Mouse (Mus musculus) gastrocnemius, adult 2 months (tissue): ENCODE data around the gene Fbxo3. TPM values are rescaled to one million over a fixed set of nuclear protein-coding genes. Genes with fewer than 3 reads are reported as not detected.
A peak's percentile ranks its signal among the peaks of the same experiment; 100 is the strongest.
"Not testable (repeated sequence)": the region's sequence is repeated elsewhere in the genome, so short reads cannot be mapped to it uniquely, and the experiment has no call there.

ENCODE experiments used
- DNase-seq: peaks from one replicate; pipeline ENCODE4 v3.0.0; 2022
- H3K27ac ChIP-seq: fragments of 200-600 bp; 2 replicates; pipeline ENCODE4 v1.8.1; 2022; ENCODE audit warnings: mild to moderate bottlenecking
- H3K4me3 ChIP-seq: fragments of 200-600 bp; 2 replicates; pipeline ENCODE4 v1.8.1; 2022; ENCODE audit warnings: mild to moderate bottlenecking, moderate library complexity
- CTCF ChIP-seq: fragments of 200-600 bp; IDR thresholded peaks from 2 replicates; pipeline ENCODE4 v1.8.1; 2022; ENCODE audit warnings: antibody characterized with exemption, mild to moderate bottlenecking, moderate library complexity
- intact Hi-C: fragments of 180-260 bp; cut with DNase I; formaldehyde crosslinking; loops from one replicate; pipeline ENCODE4 v1.15.1; 2025
- long read RNA-seq, 2 experiments: library from polyadenylated mRNA; stranded (forward); transcript quantifications; one replicate each; pipeline ENCODE4 v2.0.0; 2021
- total RNA-seq, 2 experiments: library from RNA; stranded (reverse); gene quantifications; 2 replicates each; pipeline ENCODE4 v1.2.3; 2021

Gene Fbxo3
- total RNA-seq, result 10 to 100 TPM; 47.5 to 53.9 TPM
- long read RNA-seq, experiment 1, full-length matches to known transcripts, result 98 of 143 reads
- long read RNA-seq, experiment 1, partial matches to known transcripts, result 2 of 143 reads
- long read RNA-seq, experiment 1, other reads (novel, unspliced or antisense), result 43 of 143 reads
- long read RNA-seq, experiment 2, full-length matches to known transcripts, result 99 of 144 reads
- long read RNA-seq, experiment 2, partial matches to known transcripts, result 7 of 144 reads
- long read RNA-seq, experiment 2, other reads (novel, unspliced or antisense), result 38 of 144 reads

- peak; percentile 67 for TF ChIP-seq CTCF
- intact Hi-C loops, result loop anchor here (10.0 kb wide), 1 partner anchor 1623 kb away; the partner anchor contains the start of gene Trim44
- peak within 1 kb of the TSS; percentile 90 for H3K4me3 ChIP-seq
- peak; percentile 91 for DNase-seq
- peak within 1 kb of the TSS; percentile 95 for H3K27ac ChIP-seq
Observed at GRCm38 (mm10) chr2:104027458-104028138, at the start of gene Fbxo3. Gene Fbxo3, plus strand, starts transcription at chr2:104027721.

GRCm38 (mm10) chr2:103982250-103982649 lies 45.3 kb upstream of the Fbxo3 start:
- TF ChIP-seq CTCF, result peak; percentile 99
- intact Hi-C loops, result loop anchor here (1.0 kb wide), 1 partner anchor 110 kb away; no protein-coding TSS in a partner anchor
- peak; percentile 86 for DNase-seq
- H3K27ac ChIP-seq, result no peak overlapping the region
- H3K4me3 ChIP-seq, result no peak overlapping the region

GRCm38 (mm10) chr2:103983146-103983545 lies 44.4 kb upstream of the Fbxo3 start:
- no peak overlapping the region for H3K4me3 ChIP-seq
- TF ChIP-seq CTCF, result no peak
- H3K27ac ChIP-seq, result no peak overlapping the region
- DNase-seq, result no peak
- intact Hi-C loops, result no loop called here

- DNase-seq, H3K4me3 ChIP-seq, intact Hi-C loops, H3K27ac ChIP-seq: not testable (repeated sequence)
Observed at GRCm38 (mm10) chr2:103987595-103987994, 39.9 kb upstream of the Fbxo3 start.

GRCm38 (mm10) chr2:103989724-103990123 lies 37.8 kb upstream of the Fbxo3 start:
- no peak overlapping the region for H3K27ac ChIP-seq
- DNase-seq, result no peak
- TF ChIP-seq CTCF, result no peak
- intact Hi-C loops, result no loop called here
- no peak overlapping the region for H3K4me3 ChIP-seq

- intact Hi-C loops, result no loop called here
- no peak overlapping the region for H3K27ac ChIP-seq
- no peak overlapping the region for H3K4me3 ChIP-seq
- DNase-seq, result no peak
- TF ChIP-seq CTCF, result peak; percentile 8; the same call in 1 of the 2 replicates
Observed at GRCm38 (mm10) chr2:103991303-103991702, 36.2 kb upstream of the Fbxo3 start.

- TF ChIP-seq CTCF, result no peak
- DNase-seq, result no peak
- Histone ChIP-seq H3K4me3 (no peak overlapping the region), H3K27ac (no peak overlapping the region)
- intact Hi-C loops, result no loop called here
Observed at GRCm38 (mm10) chr2:103992162-103992561, 35.4 kb upstream of the Fbxo3 start.

- Histone ChIP-seq H3K27ac (no peak overlapping the region), H3K4me3 (no peak overlapping the region)
- intact Hi-C loops, result no loop called here
- no peak for TF ChIP-seq CTCF
- no peak for DNase-seq
Observed at GRCm38 (mm10) chr2:103992618-103993332, 34.7 kb upstream of the Fbxo3 start.

GRCm38 (mm10) chr2:104001076-104001475 lies 26.4 kb upstream of the Fbxo3 start:
- no peak for DNase-seq
- peak; percentile 63 for TF ChIP-seq CTCF
- intact Hi-C loops, result no loop called here

GRCm38 (mm10) chr2:104001861-104002260 lies 25.7 kb upstream of the Fbxo3 start:
- intact Hi-C loops, result no loop called here
- DNase-seq, result no peak
- H3K27ac ChIP-seq, result no peak overlapping the region
- no peak for TF ChIP-seq CTCF
- no peak overlapping the region for H3K4me3 ChIP-seq

More at GRCm38 (mm10) chr2:104001076-104001475, 26.4 kb upstream of the Fbxo3 start:
- Histone ChIP-seq H3K27ac (no peak overlapping the region), H3K4me3 (no peak overlapping the region)

GRCm38 (mm10) chr2:104002711-104003413 lies 24.7 kb upstream of the Fbxo3 start:
- DNase-seq, result peak; percentile 51
- H3K4me3 ChIP-seq, result no peak overlapping the region
- no peak overlapping the region for H3K27ac ChIP-seq
- intact Hi-C loops, result no loop called here
- peak; percentile 68 for TF ChIP-seq CTCF

- no peak for DNase-seq
- Histone ChIP-seq H3K27ac (no peak overlapping the region), H3K4me3 (no peak overlapping the region)
- intact Hi-C loops, result no loop called here
- no peak for TF ChIP-seq CTCF
Observed at GRCm38 (mm10) chr2:104007793-104008519, 19.6 kb upstream of the Fbxo3 start.

- intact Hi-C loops, H3K4me3 ChIP-seq, H3K27ac ChIP-seq, DNase-seq: not testable (repeated sequence)
Observed at GRCm38 (mm10) chr2:104008853-104009252, 18.7 kb upstream of the Fbxo3 start.
